Mouse (Mus musculus) bone marrow, adult 2 months (tissue): ENCODE data around the gene Arhgef10l.

Experiments used
- CTCF ChIP-seq: fragments of 200-500 bp; IDR thresholded peaks from 2 replicates; pipeline ENCODE4 v1.5.1; 2011; ENCODE audit warnings: low read length, control low read depth; ENCODE audit not compliant: control insufficient read depth, insufficient read depth
- POLR2A ChIP-seq: fragments of 200-500 bp; IDR thresholded peaks from 2 replicates; pipeline ENCODE4 v1.6.1; 2011; ENCODE audit warnings: low read depth, mild to moderate bottlenecking, control low read depth, low read length, borderline replicate concordance; ENCODE audit not compliant: control insufficient read depth

DNA sequence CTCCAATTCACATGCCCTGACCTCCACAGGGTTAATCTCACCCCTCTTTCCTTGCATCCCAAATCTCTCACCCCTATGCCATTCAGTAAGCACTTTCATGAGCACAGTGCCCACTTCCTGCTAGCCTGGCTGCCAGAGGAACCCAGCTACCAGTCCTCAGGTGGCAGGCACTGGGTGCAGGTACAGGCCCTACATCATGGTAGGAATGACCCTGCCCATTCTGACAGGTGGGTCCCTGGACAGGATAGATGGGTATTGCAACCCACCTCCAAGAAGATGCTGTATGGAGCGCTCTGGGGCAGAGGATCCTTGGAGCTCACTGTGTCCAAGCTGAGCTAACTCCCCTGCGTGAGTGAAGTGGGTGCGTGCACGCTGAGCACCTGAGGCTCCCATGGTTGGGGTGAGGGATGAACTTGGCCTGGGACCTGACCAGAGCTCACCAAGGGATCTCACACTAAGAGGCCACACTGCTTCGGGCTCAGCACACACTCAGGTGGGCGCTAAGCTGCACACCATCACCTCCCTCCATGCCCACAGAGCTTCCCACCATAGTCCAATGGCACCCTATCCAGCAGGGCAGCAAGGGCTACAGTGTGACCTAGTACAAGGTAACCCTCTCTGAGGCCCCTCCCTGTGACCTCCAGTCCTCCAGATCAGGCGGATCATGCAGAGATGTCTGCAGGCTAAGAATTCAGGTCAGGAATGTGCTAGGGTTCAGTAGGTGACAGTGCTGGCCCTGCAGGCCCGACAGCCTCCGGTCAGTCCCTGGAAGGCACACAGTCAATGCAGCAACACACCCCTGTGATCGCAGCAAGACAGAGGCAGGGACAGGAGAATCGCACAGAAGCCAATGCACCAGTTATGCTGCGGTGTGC, 39.9 kb downstream of the Arhgef10l start:
- TF ChIP-seq CTCF (no peak), POLR2A (no peak)
